Mouse (Mus musculus): Measurements from ENCODE around the gene Tlk2. TPM values are rescaled to one million over a fixed set of nuclear protein-coding genes. Genes with fewer than 3 reads are reported as not detected.

Gene Tlk2
- polyA plus RNA-seq, 1 experiment = 25.0 TPM

GRCm38 (mm10) chr11:105313633-105314014, 135.0 kb downstream of the Tlk2 start:
- TF ChIP-seq GATA1 (IDR thresholded peaks at IDR 0.05; ENCODE audit: low read length) = no peak

- no peak for TF ChIP-seq GATA1 (IDR thresholded peaks at IDR 0.05; ENCODE audit: low read length)
Observed at GRCm38 (mm10) chr11:105315296-105315695, 136.7 kb downstream of the Tlk2 start.

GRCm38 (mm10) chr11:105316121-105316520, 137.5 kb downstream of the Tlk2 start:
- TF ChIP-seq GATA1 (IDR thresholded peaks at IDR 0.05; ENCODE audit: low read length) = no peak

- TF ChIP-seq GATA1 (IDR thresholded peaks at IDR 0.05; ENCODE audit: low read length) = no peak
Observed at GRCm38 (mm10) chr11:105317769-105318168, 139.2 kb downstream of the Tlk2 start.

GRCm38 (mm10) chr11:105321090-105321489, 142.5 kb downstream of the Tlk2 start:
- no peak for TF ChIP-seq GATA1 (IDR thresholded peaks at IDR 0.05; ENCODE audit: low read length)

- TF ChIP-seq GATA1 (IDR thresholded peaks at IDR 0.05; ENCODE audit: low read length) = no peak
Observed at GRCm38 (mm10) chr11:105323530-105323929, 144.9 kb downstream of the Tlk2 start.

GRCm38 (mm10) chr11:105327101-105327500, 148.5 kb downstream of the Tlk2 start:
- no peak for TF ChIP-seq GATA1 (IDR thresholded peaks at IDR 0.05; ENCODE audit: low read length)

GRCm38 (mm10) chr11:105329962-105330361, 151.4 kb downstream of the Tlk2 start:
- no peak for TF ChIP-seq GATA1 (IDR thresholded peaks at IDR 0.05; ENCODE audit: low read length)

GRCm38 (mm10) chr11:105331129-105331528, 152.5 kb downstream of the Tlk2 start:
- no peak for TF ChIP-seq GATA1 (IDR thresholded peaks at IDR 0.05; ENCODE audit: low read length)

- TF ChIP-seq GATA1 (IDR thresholded peaks at IDR 0.05; ENCODE audit: low read length) = no peak
Observed at GRCm38 (mm10) chr11:105331732-105332131, 153.1 kb downstream of the Tlk2 start.

GRCm38 (mm10) chr11:105332468-105332867, 153.9 kb downstream of the Tlk2 start:
- TF ChIP-seq GATA1 (IDR thresholded peaks at IDR 0.05; ENCODE audit: low read length) = no peak

Other genes with a start within 250 kb of the Tlk2 start
- gene Efcab3, start 115.2 kb upstream of the Tlk2 start, polyA plus RNA-seq (2012) = not detected in 2 replicates
- gene Mettl2, start 52.4 kb upstream of the Tlk2 start, polyA plus RNA-seq (2012) = 11.9 and 17.3 TPM in 2 replicates
- not detected in 2 replicates for gene Gm10842, start 31.9 kb upstream of the Tlk2 start, polyA plus RNA-seq (2012)
- gene Mrc2, start 113.8 kb downstream of the Tlk2 start, polyA plus RNA-seq (2012) = 0.01 TPM in 1 of 2 replicates, not detected in the other